Mouse (Mus musculus): ENCODE measurements at regions not wholly inside any gene's neighbourhood (a gene's known extent, or its start where the extent isn't known, plus 50 kb on each side); places are given as distances from the start of the nearest gene placed in this dataset.

DNA sequence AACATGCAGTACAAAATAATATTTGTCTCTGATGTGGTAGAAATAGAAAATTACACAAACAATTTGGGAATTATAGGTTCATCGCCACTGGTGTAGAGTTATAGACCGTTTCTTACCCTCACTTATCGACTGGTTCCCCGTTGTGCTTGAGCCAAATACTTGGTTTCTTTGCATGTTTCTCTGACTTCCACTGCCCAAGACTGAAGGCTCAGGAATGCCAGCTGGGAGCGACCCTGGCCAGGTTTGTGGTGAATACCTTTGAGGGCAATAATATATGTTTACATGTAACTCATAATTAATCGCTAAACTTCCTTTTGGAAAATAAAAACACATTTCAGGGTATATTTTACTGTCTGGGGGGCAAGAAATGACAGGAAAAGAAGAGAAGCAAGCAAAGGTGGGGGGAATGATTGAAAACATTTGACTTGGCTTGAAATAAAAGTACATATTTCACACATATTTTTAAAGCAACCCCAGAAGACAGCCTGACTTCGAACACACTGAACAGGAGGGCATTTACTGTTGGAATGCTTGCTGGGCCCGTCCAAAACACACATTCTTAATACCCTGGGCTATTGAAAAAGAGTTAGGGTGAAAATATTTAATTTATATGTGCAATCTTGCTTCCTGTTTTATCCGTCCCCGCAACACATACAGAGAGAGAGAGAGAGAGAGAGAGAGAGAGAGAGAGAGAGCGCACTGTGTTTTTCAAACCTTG is 75.3 kb upstream of the Ccn2 start:
- TF ChIP-seq MYOD1 (IDR thresholded peaks at IDR 0.05; ENCODE audit: control insufficient read depth in 1 of 3, insufficient read length in 2 of 3, low read depth in 2 of 3) (no peak), E2F4 (IDR thresholded peaks at IDR 0.05; ENCODE audit: insufficient read depth) (no peak), USF1 (IDR thresholded peaks at IDR 0.05; ENCODE audit: low read depth) (no peak), POLR2A (IDR thresholded peaks at IDR 0.05; ENCODE audit: insufficient read length, low read depth) (no peak), TCF12 (IDR thresholded peaks at IDR 0.05; ENCODE audit: insufficient read depth, poor library complexity, severe bottlenecking) (no peak), POLR2AphosphoS2 (IDR thresholded peaks at IDR 0.05; ENCODE audit: insufficient read length, low read depth) (no peak), MAX (IDR thresholded peaks at IDR 0.05; ENCODE audit: low read depth) (no peak), CEBPB (IDR thresholded peaks at IDR 0.05; ENCODE audit: insufficient read depth, poor library complexity, severe bottlenecking) (no peak), MYOG (IDR thresholded peaks at IDR 0.05; ENCODE audit: control insufficient read depth in 1 of 3, insufficient read depth in 1 of 3, insufficient read length in 2 of 3, low read depth in 2 of 3) (no peak), REST (IDR thresholded peaks at IDR 0.05; ENCODE audit: insufficient read depth, insufficient read length) (no peak), TCF3 (IDR thresholded peaks at IDR 0.05; ENCODE audit: insufficient read length, low read depth) (no peak), SRF (IDR thresholded peaks at IDR 0.05; ENCODE audit: control insufficient read depth, insufficient read length, low read depth) (no peak)
